Mouse (Mus musculus) megakaryocyte, embryonic 14.5 days (primary cell): ENCODE data around the gene Asgr2.

Experiments
- FLI1 ChIP-seq: IDR thresholded peaks from 2 replicates; pipeline ENCODE4 v1.6.1; 2012; ENCODE audit warnings: low read length, inconsistent platforms, mixed read lengths
- GATA1 ChIP-seq: IDR thresholded peaks from 3 replicates; pipeline ENCODE4 v1.6.1; 2012; ENCODE audit warnings: mixed read lengths, low read length, inconsistent platforms, borderline replicate concordance

DNA sequence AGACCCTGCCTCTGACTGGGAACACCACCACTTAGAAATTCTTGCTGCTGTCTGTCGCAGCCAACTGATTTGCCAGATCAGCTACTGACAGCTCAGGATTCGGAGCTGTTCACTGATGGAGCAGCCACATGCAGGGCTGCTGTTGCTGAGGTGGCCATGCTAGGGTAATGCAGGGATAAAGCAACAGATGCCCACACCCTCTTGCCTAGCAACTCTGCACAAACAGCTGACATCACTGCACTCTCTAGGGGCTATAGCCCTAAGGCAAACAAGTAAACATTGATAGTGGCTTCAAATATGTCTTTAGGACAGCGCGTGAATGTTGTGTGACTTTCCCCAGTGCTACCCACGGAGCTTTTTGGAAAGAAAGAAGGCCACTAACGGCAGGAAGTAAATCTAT, 13.3 kb upstream of the Asgr2 start:
- no peak for TF ChIP-seq GATA1
- TF ChIP-seq FLI1, result no peak
